Mouse (Mus musculus): ENCODE data around the gene Dnajb12. TPM values are rescaled to one million over a fixed set of nuclear protein-coding genes. Genes with fewer than 3 reads are reported as not detected.

The Dnajb12 gene
- polyA plus RNA-seq, 1 experiment from 2014 or later = 17.6 TPM

GRCm38 (mm10) chr10:59886081-59886466 is 6.7 kb downstream of the Dnajb12 start:
- H3K36me3 ChIP-seq = peaks cover 46% of the 10 kb centered on the region
- 95% methylated on average over 1 of the region's 1 CpGs for WGBS
- ATAC-seq (ENCODE audit: insufficient number of reproducible peaks, insufficient read depth, low FRiP score, low TSS enrichment, low read depth) = no peak
- no peak overlapping the region for H3K4me2 ChIP-seq
- no peaks in the 10 kb centered on the region for H3K9me3 ChIP-seq
- peaks cover under 1% of the 10 kb centered on the region for H3K4me1 ChIP-seq (replicated peaks)
- no peaks in the 10 kb centered on the region for H3K27me3 ChIP-seq
- H3K9ac ChIP-seq (replicated peaks) = no peak overlapping the region
- H3K4me3 ChIP-seq (replicated peaks) = no peak overlapping the region
- no peak overlapping the region for H3K27ac ChIP-seq

- 87% methylated on average over 5 of the region's 5 CpGs for WGBS
- Histone ChIP-seq H3K27me3 (no peaks in the 10 kb centered on the region), H3K4me2 (no peak overlapping the region), H3K9ac (replicated peaks) (no peak overlapping the region), H3K36me3 (peaks cover 60% of the 10 kb centered on the region), H3K27ac (no peak overlapping the region), H3K9me3 (no peaks in the 10 kb centered on the region), H3K4me1 (replicated peaks) (no peaks in the 10 kb centered on the region), H3K4me3 (replicated peaks) (no peak overlapping the region)
- ATAC-seq (ENCODE audit: insufficient number of reproducible peaks, insufficient read depth, low FRiP score, low TSS enrichment, low read depth) = no peak
Measured at GRCm38 (mm10) chr10:59887432-59887831, 8.1 kb downstream of the Dnajb12 start.

- no peaks in the 10 kb centered on the region for H3K9me3 ChIP-seq
- H3K4me3 ChIP-seq (replicated peaks) = no peak overlapping the region
- H3K27ac ChIP-seq = no peak overlapping the region
- no peaks in the 10 kb centered on the region for H3K27me3 ChIP-seq
- peaks cover 62% of the 10 kb centered on the region for H3K36me3 ChIP-seq
- no peak for ATAC-seq (ENCODE audit: insufficient number of reproducible peaks, insufficient read depth, low FRiP score, low TSS enrichment, low read depth)
- WGBS = 89% methylated on average over 7 of the region's 7 CpGs
- H3K4me1 ChIP-seq (replicated peaks) = no peaks in the 10 kb centered on the region
- H3K9ac ChIP-seq (replicated peaks) = no peak overlapping the region
- no peak overlapping the region for H3K4me2 ChIP-seq
Measured at GRCm38 (mm10) chr10:59889339-59889738, 10.0 kb downstream of the Dnajb12 start.

GRCm38 (mm10) chr10:59889953-59890751 is 10.8 kb downstream of the Dnajb12 start:
- Histone ChIP-seq H3K9me3 (no peaks in the 10 kb centered on the region), H3K4me2 (no peak overlapping the region), H3K27ac (0 out of 2 replicates have a peak overlapping the region, but pooled peaks have one; percentile 3), H3K9ac (replicated peaks) (0 out of 2 replicates have a peak overlapping the region, but pooled peaks have one; percentile 4), H3K36me3 (peaks cover 59% of the 10 kb centered on the region), H3K4me1 (replicated peaks) (no peaks in the 10 kb centered on the region), H3K4me3 (replicated peaks) (no peak overlapping the region), H3K27me3 (no peaks in the 10 kb centered on the region)
- WGBS = 87% methylated on average over 15 of the region's 15 CpGs
- no peak for ATAC-seq (ENCODE audit: insufficient number of reproducible peaks, insufficient read depth, low FRiP score, low TSS enrichment, low read depth)

- H3K36me3 ChIP-seq = peaks cover 78% of the 10 kb centered on the region
- 45% methylated on average over 6 of the region's 6 CpGs for WGBS
- H3K9me3 ChIP-seq = no peaks in the 10 kb centered on the region
- H3K27me3 ChIP-seq = no peaks in the 10 kb centered on the region
- no peak overlapping the region for H3K4me3 ChIP-seq (replicated peaks)
- H3K9ac ChIP-seq (replicated peaks) = no peak overlapping the region
- H3K4me2 ChIP-seq = no peak overlapping the region
- ATAC-seq (ENCODE audit: insufficient number of reproducible peaks, insufficient read depth, low FRiP score, low TSS enrichment, low read depth) = no peak
- no peak overlapping the region for H3K27ac ChIP-seq
- H3K4me1 ChIP-seq (replicated peaks) = peaks cover 15% of the 10 kb centered on the region
Measured at GRCm38 (mm10) chr10:59892977-59893376, 13.6 kb downstream of the Dnajb12 start.

- Histone ChIP-seq H3K4me1 (replicated peaks) (peaks cover 30% of the 10 kb centered on the region), H3K27ac (no peak overlapping the region), H3K4me2 (no peak overlapping the region), H3K9ac (replicated peaks) (no peak overlapping the region), H3K9me3 (no peaks in the 10 kb centered on the region), H3K27me3 (no peaks in the 10 kb centered on the region), H3K4me3 (replicated peaks) (no peak overlapping the region), H3K36me3 (peaks cover 81% of the 10 kb centered on the region)
- WGBS = 83% methylated on average over 25 of the region's 25 CpGs
- ATAC-seq (ENCODE audit: insufficient number of reproducible peaks, insufficient read depth, low FRiP score, low TSS enrichment, low read depth) = no peak
Measured at GRCm38 (mm10) chr10:59894251-59895160, 15.2 kb downstream of the Dnajb12 start.

GRCm38 (mm10) chr10:59895460-59896186 is 16.3 kb downstream of the Dnajb12 start:
- peaks cover 41% of the 10 kb centered on the region for H3K4me1 ChIP-seq (replicated peaks)
- H3K9me3 ChIP-seq = no peaks in the 10 kb centered on the region
- no peak for ATAC-seq (ENCODE audit: insufficient number of reproducible peaks, insufficient read depth, low FRiP score, low TSS enrichment, low read depth)
- no peak overlapping the region for H3K9ac ChIP-seq (replicated peaks)
- WGBS = 95% methylated on average over 17 of the region's 17 CpGs
- no peak overlapping the region for H3K4me3 ChIP-seq (replicated peaks)
- peak overlapping the region; percentile 19; the same call in 1 of the 2 replicates for H3K27ac ChIP-seq
- peaks cover 74% of the 10 kb centered on the region for H3K36me3 ChIP-seq
- H3K4me2 ChIP-seq = no peak overlapping the region
- no peaks in the 10 kb centered on the region for H3K27me3 ChIP-seq

GRCm38 (mm10) chr10:59896211-59896610 is 16.9 kb downstream of the Dnajb12 start:
- H3K9ac ChIP-seq (replicated peaks) = no peak overlapping the region
- peaks cover 47% of the 10 kb centered on the region for H3K4me1 ChIP-seq (replicated peaks)
- peak overlapping the region; percentile 19; the same call in 1 of the 2 replicates for H3K27ac ChIP-seq
- no peak overlapping the region for H3K4me2 ChIP-seq
- peaks cover 68% of the 10 kb centered on the region for H3K36me3 ChIP-seq
- ATAC-seq (ENCODE audit: insufficient number of reproducible peaks, insufficient read depth, low FRiP score, low TSS enrichment, low read depth) = no peak
- no peaks in the 10 kb centered on the region for H3K27me3 ChIP-seq
- H3K9me3 ChIP-seq = no peaks in the 10 kb centered on the region
- WGBS = 96% methylated on average over 4 of the region's 4 CpGs
- no peak overlapping the region for H3K4me3 ChIP-seq (replicated peaks)

- Histone ChIP-seq H3K9me3 (no peaks in the 10 kb centered on the region), H3K4me3 (replicated peaks) (no peak overlapping the region), H3K27ac (peak overlapping the region; percentile 47; the same call in 1 of the 2 replicates), H3K27me3 (no peaks in the 10 kb centered on the region), H3K9ac (replicated peaks) (no peak overlapping the region), H3K36me3 (peaks cover 61% of the 10 kb centered on the region), H3K4me2 (no peak overlapping the region), H3K4me1 (replicated peaks) (peaks cover 52% of the 10 kb centered on the region)
- 69% methylated on average over 3 of the region's 3 CpGs for WGBS
- no peak for ATAC-seq (ENCODE audit: insufficient number of reproducible peaks, insufficient read depth, low FRiP score, low TSS enrichment, low read depth)
Measured at GRCm38 (mm10) chr10:59896911-59897331, 17.6 kb downstream of the Dnajb12 start.

GRCm38 (mm10) chr10:59897511-59897910 is 18.2 kb downstream of the Dnajb12 start:
- H3K36me3 ChIP-seq = peaks cover 55% of the 10 kb centered on the region
- H3K4me1 ChIP-seq (replicated peaks) = peaks cover 58% of the 10 kb centered on the region
- H3K4me3 ChIP-seq (replicated peaks) = no peak overlapping the region
- ATAC-seq (ENCODE audit: insufficient number of reproducible peaks, insufficient read depth, low FRiP score, low TSS enrichment, low read depth) = no peak
- H3K9ac ChIP-seq (replicated peaks) = no peak overlapping the region
- H3K27ac ChIP-seq = peak overlapping the region; percentile 47; the same call in 1 of the 2 replicates
- no peak overlapping the region for H3K4me2 ChIP-seq
- WGBS = 56% methylated on average over 5 of the region's 5 CpGs
- no peaks in the 10 kb centered on the region for H3K9me3 ChIP-seq
- H3K27me3 ChIP-seq = no peaks in the 10 kb centered on the region

All from limb, embryonic 12.5 days (tissue).